Mouse (Mus musculus) adrenal gland, adult 8-10 months (tissue): ENCODE data around the gene Lypd5. TPM values are rescaled to one million over a fixed set of nuclear protein-coding genes. Genes with fewer than 3 reads are reported as not detected.

Experiments used
- DNase-seq: peaks from one replicate; pipeline ENCODE4 v3.0.0; 2022
- total RNA-seq, 4 experiments: library from RNA; stranded (reverse); gene quantifications; 2 replicates each; pipeline ENCODE4 v1.2.4; 2022

The Lypd5 gene
- not detected for total RNA-seq

DNA sequence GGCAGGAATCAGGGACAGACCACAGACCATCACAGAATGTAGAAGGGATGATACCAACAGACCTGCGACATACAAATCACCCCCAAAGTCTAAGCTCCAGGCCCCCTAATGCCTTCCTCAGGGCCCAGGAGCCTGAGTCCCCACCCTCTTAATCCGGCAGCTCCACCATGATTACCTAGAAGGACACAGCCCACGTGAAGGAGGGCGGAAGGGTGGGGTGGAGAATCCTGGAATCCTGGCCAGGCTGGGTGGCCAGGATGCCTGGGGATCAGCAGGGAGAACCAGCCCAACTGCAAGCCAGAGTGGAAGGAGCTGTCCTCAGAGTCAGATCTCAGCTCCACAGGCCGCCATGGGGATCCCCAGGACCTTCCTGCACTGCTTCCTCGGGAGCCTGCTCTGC lies at the start of gene Lypd5:
TSS of gene Lypd5 (plus strand) at position 301 of the 400 bp plus-strand sequence.
- DNase-seq, result no peak

DNA sequence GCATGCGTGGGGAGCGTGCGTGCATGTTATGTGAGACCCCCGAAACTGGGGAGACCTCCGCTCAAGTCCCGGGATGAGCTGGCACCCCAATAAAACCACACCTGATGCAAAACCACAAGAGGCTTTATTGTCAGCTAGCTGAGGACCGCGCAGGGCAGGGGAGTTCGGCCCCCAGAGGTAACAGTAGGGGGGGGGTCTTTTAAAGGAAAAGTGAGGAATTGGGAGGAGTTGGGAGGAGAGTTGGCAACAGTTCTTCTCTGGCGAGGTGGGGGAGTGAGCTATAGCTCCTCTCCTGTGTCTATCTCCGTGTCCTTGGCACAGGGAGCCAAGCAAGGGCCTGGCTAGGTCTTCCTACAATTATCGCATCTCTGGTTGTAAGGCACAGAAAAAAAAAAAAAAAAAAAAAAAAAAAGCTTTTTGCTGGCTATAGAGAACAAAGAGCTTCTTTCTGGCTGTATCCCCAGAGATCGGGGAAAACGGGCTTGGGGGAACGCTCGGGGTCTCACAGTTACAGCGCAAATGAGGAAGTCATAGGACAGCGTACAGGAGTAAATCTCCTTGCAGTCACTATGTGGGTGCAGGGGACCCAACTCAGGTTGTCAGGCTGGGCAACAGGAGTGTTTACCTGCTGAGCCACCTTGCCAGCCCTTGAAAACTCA lies 49.0 kb upstream of the Lypd5 start:
- no peak for DNase-seq

DNA sequence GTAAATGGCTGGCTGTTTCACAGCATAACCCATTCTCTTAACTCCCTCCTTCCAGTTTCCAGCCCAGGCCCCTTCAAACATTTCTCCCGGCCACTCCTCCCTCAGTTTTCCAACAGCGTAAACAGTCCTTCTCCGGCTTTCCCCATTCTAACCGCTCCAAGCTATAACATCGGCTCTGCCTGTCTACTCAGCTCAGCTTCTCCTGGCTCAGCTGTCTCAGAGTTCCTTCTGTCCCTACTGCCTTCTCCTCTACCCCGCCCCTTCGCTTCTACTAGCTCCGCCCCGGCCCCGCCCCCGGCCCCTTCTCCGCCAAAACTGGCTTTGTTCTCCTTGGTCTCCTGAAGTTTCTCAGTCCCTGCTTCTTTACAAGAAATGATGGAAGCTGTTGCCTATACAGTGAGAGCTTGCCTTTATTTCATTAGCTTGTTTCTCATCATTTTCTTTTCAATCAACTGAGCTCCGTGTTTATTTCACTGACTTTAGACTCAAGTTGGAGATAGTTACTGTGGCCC lies 48.2 kb upstream of the Lypd5 start, which contains the start of gene Zfp61:
TSS of gene Zfp61 (minus strand) at position 462 of the 512 bp plus-strand sequence.
- DNase-seq, result no peak

DNA sequence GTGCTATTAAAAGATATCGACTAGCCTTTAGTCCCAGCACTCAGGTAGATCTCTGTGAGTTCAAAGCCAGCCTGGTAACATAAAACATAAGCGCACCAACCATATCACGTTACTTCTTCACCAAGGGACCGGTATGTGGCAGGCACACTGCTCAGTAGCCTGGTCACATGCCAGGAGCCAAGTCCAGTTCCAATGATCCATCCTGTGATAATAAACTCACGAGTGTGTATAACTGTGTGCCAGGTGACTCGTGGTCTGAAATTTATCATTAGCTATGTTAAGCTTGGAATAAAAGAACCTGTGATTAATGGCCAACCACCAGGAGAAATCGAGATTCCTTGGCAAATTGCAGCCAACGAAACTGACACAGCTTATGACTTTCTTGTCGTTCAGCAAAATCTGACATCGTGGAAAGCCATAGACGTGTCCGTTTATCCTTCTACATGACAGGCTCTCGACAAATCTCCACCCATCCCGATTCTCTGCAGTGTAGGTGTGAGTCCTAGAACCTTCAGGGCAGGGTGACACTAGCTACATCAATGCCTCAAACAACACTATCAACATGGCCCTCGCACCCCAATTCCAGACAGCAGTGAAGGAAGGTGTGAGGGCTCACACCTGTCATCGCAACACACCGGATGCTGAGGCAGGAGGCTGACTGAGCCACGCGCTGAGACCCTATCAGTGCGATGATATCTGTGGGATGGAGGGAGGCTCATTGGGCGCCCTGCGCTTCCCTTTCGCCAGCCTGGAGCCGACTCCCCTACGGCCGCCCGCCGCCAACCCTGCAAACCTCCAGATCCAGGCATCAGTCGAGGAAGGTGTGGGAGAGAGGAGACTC lies 33.0 kb upstream of the Lypd5 start:
- DNase-seq, result no peak

DNA sequence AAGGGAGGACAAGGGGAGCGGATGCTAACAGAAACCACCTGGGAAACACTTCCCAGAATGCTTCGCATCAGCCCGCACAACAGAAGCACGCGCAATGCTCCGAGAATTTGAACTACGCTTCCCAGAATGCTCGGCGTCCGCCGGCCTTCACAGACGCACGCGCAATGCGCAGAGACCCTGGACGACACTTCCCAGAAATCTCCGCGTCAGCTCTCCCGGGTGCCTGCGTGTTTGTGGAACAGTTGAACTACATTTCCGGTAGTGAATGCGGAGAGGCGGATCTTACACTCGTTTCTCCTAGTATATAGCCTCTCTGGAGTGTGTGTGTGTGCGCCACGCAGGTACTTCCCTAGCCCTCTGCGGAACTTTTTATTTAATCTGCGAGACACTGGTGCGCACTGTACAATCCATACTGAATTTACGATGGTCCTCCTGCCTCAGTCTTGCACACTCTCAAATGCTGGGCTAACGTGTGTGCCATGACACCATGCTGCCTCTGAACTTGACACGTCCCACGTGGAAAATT lies 32.4 kb upstream of the Lypd5 start, which contains the start of gene Zfp94:
TSS of gene Zfp94 (minus strand) at position 100 of the 526 bp plus-strand sequence.
- peak; percentile 95 for DNase-seq

DNA sequence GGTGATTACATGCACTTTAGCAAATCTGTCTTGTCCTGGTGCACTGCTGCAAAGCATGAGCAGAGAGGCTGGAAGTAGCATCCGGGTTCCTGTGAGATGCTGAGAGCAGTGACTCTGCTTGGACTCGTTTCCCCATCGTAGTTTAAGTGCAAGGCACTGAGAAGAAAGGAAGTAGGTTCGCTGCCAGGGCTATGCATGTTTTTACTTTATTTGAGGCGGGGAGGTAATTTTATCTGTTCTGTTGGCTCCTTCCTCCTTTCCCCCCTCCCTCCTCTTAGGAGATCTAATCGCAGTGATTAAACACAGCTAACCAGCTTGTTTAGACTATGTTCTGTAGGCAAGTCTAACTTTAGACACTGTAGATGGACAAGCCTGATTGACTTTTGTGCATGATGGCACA lies 30.1 kb upstream of the Lypd5 start:
- DNase-seq, result no peak

DNA sequence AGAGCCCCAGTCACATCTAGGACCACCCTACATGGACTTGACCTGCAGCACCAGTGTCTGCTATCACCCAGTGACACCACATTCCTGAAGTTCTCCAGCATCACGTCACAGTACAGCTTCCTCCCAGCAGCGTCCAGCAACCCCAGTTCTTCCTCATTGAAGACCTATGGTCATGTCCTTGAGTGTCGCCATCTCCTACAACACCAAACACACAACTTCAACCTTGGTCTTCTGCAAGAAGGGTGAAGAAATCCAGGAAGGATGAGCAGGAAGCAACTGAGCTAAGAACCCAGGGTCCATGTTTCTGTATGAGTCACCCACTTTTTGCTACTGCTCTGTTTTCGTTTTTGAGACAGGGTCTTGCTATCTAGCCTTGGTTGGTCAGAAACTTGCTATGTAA lies 26.4 kb upstream of the Lypd5 start:
- DNase-seq, result no peak

DNA sequence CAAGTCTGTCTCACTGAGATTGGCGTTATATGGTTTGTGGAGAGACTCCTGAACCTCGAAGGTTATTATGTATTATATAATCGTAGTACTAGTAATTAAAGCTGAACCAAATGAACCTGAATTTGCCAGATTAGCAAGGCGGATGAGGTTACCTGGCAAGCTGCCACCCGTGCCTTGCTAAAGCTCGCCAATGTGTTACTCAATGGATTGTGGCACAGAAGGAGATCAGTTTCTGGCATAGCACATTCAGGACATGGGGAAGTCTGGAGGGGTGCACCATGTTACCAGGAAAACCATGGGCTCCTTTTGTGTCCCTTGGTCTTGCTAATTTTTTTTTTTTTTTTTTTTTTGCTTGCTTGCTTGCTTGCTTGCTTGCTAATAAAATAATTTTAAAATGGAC lies 23.8 kb upstream of the Lypd5 start:
- DNase-seq, result peak; percentile 10

DNA sequence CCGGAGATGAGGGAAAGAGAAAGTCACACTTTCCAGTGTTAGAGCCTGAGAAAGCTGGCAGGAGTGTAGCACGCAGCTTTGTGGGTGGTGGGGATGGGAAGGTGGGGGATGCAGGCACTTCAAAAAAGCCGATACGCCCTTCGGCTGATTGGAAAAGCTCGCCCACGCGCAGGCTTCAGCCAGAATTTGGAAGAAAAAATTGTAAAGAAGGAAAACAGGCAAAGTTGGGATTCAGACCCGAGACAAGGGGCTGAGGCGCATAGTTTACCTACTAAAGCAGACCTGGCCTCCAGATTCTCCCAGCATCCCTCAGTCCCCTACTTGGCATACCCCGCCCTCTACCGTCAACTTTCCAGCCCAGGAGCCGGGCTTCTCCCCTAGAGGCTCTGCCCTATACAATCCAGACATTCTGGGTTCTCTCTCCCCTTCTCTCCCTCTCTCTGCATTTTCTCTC lies 23.3 kb upstream of the Lypd5 start:
- no peak for DNase-seq

DNA sequence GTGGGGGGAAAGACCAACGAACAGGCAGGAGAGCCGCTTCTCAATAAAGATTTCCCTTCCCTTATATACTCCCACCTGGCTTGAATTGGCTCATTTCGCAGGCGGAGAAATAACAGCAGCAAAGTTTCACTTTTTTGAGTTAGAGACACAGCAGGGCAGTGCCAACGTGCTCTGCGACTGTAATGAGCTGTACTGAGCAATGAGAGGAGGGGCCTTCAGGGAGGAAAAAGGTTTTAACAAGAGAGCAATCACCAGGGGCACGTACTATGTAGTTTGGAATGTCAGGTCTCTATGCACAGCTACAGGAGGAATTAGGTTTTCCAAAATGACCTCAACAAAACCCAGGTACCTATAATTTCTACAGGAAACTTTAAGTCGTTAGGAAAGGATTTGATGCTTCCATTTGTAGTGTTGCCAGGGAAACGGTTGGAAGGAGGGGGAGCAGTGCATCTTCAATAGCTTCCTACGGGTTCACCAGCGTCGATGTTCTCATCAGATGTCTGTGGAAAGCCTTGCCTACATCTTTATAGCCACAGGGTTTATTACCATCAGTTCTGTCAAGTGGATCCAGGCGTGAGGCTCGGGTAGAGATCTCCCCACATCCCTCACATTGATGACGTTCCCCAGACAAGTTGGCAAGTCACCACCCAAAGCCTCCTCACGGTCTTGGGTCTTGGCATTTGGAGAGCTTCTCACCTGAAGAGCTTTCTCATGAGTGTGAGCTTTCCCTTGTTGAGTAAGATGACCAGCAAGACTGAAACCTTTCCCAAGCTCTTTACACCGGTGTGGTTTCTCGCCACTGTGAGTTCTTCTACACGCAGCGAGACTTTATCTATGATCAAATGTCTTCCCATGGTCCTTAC lies 22.5 kb upstream of the Lypd5 start:
- no peak for DNase-seq

DNA sequence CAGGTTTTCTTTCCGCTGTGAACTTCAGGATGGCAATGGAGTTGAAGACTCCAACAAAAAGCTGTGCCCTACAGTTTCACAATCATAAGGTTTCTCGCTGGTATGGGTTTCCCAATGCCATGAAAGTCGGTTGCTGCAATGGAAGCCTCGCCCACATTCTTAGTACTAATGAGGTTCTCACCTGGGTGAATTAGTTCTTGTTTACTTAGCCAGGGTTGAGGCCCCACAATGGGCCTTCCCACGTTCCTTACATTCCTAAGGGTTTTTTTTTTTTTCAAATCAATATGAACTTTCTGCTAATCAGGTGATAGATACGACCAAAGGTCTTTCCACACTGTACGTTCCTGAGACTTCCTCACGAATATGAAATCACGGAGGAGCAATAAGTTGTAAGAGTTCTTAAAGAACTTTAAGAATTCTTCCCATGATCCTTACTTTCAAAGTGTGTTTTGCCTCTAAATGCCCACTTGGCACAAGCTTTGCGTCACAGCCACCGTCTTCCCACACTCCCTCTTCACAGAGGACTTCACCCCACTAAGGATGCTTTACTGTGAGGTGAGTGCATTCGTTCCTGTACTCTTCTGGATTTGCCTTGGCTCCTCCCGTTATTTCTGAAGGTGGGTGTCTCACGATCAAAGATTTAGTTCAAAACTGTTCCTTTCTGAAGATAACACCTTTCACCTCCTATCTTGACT lies 21.6 kb upstream of the Lypd5 start:
- DNase-seq, result no peak

DNA sequence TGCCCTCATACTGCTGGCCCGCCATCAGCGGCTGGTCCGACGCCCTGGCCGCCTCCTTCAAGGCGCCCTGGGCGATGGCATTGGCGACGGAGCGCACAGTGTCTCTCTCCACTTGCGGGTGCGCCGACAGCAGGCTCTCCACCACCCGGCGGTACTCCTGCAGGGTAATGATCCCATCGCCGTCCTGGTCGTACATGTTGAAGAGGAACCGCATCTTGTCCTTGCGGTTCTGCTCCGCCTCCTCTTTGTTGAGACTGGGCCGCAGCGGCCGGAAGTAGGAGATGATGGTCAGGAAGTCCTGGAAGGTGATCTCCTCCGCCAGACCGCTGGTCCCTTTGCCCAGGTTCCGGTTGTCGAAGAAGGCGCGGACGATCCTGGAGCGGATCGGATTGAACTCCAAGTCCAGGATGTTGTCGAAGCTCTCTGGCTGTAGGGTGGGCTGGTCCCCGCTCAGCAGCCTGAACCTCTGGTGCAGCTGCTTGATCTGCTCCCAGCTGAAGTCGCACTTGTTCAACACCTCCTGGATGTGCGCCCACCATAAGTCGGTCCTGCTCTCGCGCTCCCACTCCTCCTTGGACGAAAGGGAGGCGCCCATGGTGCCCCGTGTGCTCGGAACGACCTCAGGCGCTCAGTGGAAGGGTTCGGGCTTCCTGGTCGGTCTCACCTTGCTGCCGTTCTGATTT lies 15.6 kb upstream of the Lypd5 start, which contains the start of gene Tescl:
TSS of gene Tescl (minus strand) at position 633 of the 683 bp plus-strand sequence.
- no peak for DNase-seq

DNA sequence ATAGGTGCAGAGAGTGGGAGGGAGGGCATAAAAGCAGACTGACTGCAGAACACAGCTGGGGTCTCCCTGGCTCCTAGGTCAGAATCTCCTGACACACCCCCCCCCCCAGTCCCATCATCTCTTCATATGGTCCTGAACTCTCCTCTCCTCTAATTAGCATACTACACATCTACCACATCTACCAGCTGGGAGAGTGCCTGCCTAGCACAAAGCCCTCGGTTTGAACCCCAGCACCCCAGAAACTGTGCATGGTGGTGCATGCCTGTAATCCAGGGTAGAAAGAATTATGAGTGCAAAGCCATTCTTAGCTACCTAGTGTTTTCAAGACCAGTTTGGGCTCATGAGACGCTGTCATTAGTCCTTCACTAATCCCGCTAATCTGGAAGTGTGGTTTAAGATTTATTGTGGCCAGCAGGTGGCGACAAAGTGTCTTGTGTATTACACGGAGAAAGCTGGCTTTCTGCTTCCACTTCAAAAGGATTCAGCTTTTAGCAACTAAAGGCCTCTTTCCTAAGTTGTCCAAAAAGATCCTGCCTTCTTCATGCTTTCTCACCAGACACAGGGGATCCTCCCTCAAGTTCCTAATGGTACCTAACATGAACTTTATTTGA lies 13.2 kb upstream of the Lypd5 start:
- peak; percentile 43 for DNase-seq

DNA sequence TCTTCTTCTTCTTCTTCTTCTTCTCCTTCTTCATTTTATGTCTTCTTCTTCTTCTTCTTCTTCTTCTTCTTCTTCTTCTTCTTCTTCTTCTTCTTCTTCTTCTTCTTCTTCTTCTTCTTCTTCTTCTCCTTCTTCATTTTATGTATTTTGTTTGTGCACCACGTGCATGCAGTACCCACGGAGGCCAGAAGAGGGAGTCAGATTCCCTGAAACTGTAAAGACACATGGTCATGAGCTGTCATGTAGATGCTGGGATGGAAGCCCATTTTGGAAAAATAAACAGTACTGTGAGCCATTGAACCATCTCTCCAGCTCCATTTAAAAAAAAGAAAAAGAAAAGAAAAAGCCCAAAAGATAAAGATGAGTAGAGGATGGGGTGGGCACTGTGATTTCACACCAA lies 10.8 kb upstream of the Lypd5 start:
- no peak for DNase-seq

DNA sequence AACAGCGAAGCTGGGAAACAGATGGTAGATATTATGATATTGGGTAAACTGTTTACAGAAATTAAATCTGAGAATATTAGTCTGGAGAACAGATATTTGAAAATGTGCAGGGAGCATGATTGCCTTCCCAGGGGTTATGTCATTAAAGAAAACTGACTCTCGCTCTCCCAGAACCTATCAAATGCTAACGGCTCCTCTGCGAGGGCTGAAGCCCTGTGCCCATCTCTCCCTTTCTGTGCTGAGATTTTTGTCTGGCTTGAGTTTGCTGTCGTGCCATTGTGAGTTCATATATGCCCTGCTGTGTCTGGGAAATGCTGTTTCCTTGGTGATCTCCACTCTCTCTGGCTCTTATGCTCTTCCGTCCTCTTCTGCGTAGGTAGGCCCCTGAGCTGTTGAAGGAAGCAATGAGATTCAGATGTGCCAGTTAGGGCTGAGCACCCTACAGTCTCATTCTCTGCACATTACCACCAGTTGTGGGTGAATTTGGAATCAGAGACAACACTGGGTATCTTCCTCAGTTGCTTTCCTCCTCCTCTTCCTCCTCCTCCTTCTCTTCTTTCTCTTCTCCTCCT lies 5.2 kb upstream of the Lypd5 start:
- DNase-seq, result no peak

DNA sequence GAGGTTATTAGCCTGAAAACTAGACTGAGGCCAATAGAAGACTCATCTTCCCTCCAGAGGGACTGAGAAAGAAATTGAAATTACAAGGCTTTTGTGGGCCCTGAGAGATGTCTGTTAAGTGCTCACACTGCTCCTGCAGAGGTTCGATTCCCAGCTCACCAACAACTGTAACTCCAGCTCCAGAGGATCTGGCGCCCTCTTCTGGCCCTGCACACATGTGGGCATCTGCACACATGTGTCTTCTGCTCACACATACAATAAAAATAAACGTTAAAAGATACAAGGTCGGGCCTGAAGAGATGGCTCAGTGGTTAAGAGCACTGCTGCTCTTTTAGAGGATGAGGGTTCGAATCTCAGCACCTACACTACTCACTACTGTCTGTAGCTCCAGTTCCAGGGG lies 2.6 kb upstream of the Lypd5 start:
- DNase-seq, result no peak

DNA sequence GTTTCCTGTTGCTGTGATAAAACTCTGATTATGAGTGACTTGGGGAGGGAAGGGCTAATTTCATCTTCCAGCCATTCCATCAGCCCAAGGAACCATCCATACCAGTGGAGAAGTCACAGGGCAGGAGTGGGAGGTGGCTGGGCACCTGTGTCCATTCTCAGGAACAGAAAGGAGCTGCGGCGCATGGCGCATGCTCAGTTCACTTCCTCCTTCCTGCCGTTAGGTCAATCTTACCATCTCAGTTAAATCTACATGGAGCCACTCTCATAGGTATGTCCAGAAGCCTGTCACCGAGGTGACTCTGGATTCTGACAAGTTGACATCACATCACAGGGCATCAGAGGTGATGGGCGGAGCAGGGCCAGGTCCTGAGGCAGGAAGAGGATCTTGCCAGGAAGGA lies 6.7 kb downstream of the Lypd5 start:
- DNase-seq, result no peak

DNA sequence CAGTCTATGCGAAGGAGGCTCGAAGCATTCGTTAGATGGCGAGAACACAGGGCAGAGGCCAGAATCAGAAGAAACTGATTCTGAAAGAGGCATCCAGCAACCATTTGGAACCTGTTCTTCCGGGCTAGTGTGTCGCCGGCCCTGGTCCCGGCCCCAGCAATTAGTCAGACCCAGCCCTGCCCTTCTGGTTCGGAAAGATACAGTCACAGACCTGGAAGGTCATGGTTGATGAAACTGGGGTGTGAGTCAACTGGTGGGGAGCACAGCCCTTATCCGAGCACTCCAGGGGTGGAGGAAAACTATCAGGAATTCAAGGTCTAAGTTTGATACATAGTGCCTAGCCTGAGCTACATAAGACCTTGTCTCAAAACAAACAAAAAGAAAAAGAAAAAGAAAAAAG lies 7.1 kb downstream of the Lypd5 start:
- DNase-seq, result peak; percentile 61

DNA sequence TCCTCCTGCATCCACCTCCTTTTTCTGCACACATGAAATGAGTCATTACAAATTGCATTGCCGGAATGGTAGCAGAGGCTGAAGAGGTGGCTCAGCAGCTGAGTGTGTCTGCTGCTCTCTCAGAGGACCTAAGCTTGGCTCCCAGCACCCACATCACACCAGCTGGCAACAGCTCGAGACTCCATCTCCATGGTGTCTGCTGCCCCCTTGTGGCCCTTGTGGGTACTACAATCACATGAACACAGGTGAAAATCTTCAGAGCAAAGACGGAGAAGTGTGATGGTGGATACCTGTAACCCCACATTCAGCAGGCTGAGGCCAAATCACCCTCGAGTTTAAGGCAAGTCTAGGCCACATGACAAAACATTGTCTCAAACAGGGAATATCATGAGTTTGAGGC lies 8.9 kb downstream of the Lypd5 start:
- DNase-seq, result no peak

DNA sequence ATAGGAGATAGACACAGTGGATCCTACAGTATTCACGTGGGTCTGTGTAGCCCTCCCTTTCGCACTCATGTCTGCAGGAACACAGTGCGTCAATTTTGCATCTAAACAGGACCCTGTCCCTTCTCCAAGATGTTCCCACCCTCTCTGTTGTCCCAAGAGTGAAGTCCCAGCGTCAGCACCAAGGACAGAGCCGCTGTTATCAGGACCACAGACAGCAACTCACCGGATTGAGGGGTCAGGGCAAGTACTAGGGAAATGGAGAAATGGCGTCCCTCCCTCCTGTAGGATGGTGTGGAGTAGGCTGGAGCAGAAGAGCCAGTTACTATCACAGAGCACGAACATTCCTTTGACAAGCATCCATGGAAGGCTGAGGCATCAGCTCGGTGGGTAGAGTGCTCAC lies 10.3 kb downstream of the Lypd5 start:
- DNase-seq, result no peak
